Mouse (Mus musculus) liver, embryonic 15.5 days (tissue): ENCODE measurements at regions not wholly inside any gene's neighbourhood (a gene's known extent, or its start where the extent isn't known, plus 50 kb on each side); places are given as distances from the start of the nearest gene placed in this dataset.

Experiments
- ATAC-seq: fragments of 200-750 bp; cut with Nextera tagmentation; 2 replicates; pipeline ENCODE4 v1.8.0; 2017; ENCODE audit warnings: moderate number of reproducible peaks, mild to moderate bottlenecking, moderate library complexity; ENCODE audit not compliant: insufficient read depth
- H3K27ac ChIP-seq: fragments of 300-500 bp; sonication (generic); replicated peaks from 2 replicates; pipeline ENCODE4 v1.5.1; 2015; ENCODE audit warnings: mild to moderate bottlenecking, inconsistent platforms
- H3K27me3 ChIP-seq: fragments of 300-500 bp; sonication (generic); 2 replicates; pipeline ENCODE4 v1.6.1; 2015; ENCODE audit warnings: mild to moderate bottlenecking, inconsistent platforms
- H3K36me3 ChIP-seq: fragments of 300-500 bp; sonication (generic); replicated peaks from 2 replicates; pipeline ENCODE4 v1.6.1; 2015; ENCODE audit warnings: moderate library complexity, mild to moderate bottlenecking, inconsistent platforms
- H3K4me1 ChIP-seq: fragments of 300-500 bp; sonication (generic); replicated peaks from 2 replicates; pipeline ENCODE4 v1.6.1; 2015; ENCODE audit warnings: inconsistent platforms
- H3K4me2 ChIP-seq: fragments of 300-500 bp; sonication (generic); 2 replicates; pipeline ENCODE4 v1.6.1; 2015; ENCODE audit warnings: moderate library complexity, mild to moderate bottlenecking, inconsistent platforms
- H3K4me3 ChIP-seq: fragments of 300-500 bp; sonication (generic); replicated peaks from 2 replicates; pipeline ENCODE4 v1.5.1; 2015; ENCODE audit warnings: mild to moderate bottlenecking, inconsistent platforms
- H3K9ac ChIP-seq: fragments of 300-500 bp; sonication (generic); 2 replicates; pipeline ENCODE4 v1.6.1; 2015; ENCODE audit warnings: moderate library complexity, mild to moderate bottlenecking, inconsistent platforms
- H3K9me3 ChIP-seq: fragments of 300-500 bp; sonication (generic); replicated peaks from 2 replicates; pipeline ENCODE4 v1.6.1; 2016; ENCODE audit warnings: inconsistent platforms
- WGBS: fragments of 180-500 bp; shearing (Covaris S2); methylation state at CpG from one replicate; pipeline ENCODE4 v1.1.7; 2015; ENCODE audit warnings: mixed read lengths; ENCODE audit not compliant: insufficient replicate concordance; 5-methylcytosine and 5-hydroxymethylcytosine counted together

DNA sequence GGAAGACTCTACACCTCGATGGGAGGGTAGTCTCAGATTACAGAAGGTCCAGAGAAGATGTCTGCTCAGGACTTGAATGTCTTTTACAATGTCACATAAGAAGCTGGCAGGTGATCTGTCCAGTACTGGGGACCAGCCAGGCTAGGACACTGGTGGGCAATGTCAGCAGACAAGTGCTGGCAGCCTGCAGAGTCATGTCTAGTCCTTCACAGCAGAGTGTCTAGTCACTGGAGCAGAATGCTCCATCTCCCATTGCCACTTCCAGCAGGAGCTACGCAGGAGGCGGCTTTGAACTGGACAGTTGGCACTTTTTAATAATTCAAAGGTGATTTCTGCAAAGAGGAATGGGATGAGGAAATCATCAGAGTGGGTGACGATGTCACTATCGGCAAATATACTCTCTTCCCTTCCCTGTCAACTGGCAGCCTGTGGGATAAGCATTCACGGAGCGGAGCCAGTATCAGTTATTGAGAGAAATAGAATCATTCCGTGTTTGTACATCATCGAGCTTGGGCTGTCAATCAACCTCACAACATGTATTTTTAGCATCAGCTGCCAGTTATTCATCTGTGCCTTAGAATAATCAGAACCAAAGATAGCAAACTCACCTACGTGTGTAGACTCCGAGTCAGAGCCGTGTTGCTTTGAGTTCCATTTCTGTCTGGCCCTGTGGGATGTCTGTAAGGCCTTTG, 268.6 kb downstream of the Rps24 start:
- Histone ChIP-seq H3K9ac (no peak overlapping the region), H3K27ac (no peak overlapping the region), H3K9me3 (no peaks in the 10 kb centered on the region), H3K27me3 (no peaks in the 10 kb centered on the region), H3K4me3 (no peak overlapping the region), H3K4me2 (no peak overlapping the region), H3K4me1 (no peaks in the 10 kb centered on the region), H3K36me3 (no peaks in the 10 kb centered on the region)
- no peak for ATAC-seq
- WGBS, result 65% methylated on average over 12 of the region's 12 CpGs

DNA sequence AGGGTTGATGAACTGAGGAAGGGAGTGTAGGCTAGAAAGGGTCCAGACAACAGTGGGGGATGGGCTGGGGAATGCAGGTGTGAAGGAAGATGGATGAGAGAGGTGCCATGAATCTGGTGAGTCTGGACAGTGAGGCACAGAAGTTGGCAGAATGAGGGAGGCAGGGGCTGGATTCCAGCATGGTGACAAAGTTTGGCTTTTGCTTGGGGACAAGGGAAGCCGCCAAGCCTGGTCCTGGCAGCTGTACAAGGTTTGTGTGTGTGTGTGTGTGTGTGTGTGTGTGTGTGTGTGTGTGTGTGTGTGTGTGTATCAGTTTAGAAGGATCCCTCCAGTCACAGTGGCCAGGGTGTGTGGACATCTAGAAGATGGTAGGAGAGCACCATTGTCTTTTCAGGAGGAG, 270.4 kb downstream of the Rps24 start:
- Histone ChIP-seq H3K9ac (no peak overlapping the region), H3K36me3 (no peaks in the 10 kb centered on the region), H3K27me3 (no peaks in the 10 kb centered on the region), H3K4me1 (no peaks in the 10 kb centered on the region), H3K4me2 (no peak overlapping the region), H3K9me3 (no peaks in the 10 kb centered on the region), H3K27ac (no peak overlapping the region), H3K4me3 (no peak overlapping the region)
- ATAC-seq, result no peak
- 44% methylated on average over 1 of the region's 1 CpGs for WGBS

DNA sequence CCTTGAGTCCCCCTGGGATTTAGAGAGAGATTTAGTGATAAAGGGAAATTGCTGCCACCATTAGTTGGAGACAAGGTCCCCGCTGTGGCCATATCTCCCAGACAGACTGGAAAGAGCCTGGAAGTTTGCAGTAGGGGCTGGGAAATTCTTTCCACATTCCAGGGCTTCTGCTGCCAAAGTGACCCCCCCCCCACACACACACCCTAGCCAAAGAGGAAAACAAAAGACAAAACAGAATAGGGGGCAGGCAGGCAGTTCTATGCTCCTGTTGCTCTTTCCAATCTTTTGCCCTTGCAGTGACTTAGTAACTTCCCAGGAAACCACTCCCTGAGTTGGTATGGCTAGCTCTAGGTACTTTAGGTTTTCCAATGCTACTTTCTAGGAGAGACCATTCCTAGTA, 270.9 kb downstream of the Rps24 start:
- Histone ChIP-seq H3K36me3 (no peaks in the 10 kb centered on the region), H3K9ac (no peak overlapping the region), H3K27me3 (no peaks in the 10 kb centered on the region), H3K4me2 (no peak overlapping the region), H3K4me3 (no peak overlapping the region), H3K4me1 (no peaks in the 10 kb centered on the region), H3K9me3 (no peaks in the 10 kb centered on the region), H3K27ac (no peak overlapping the region)
- ATAC-seq, result no peak
- WGBS, result 56% methylated on average over 1 of the region's 1 CpGs

DNA sequence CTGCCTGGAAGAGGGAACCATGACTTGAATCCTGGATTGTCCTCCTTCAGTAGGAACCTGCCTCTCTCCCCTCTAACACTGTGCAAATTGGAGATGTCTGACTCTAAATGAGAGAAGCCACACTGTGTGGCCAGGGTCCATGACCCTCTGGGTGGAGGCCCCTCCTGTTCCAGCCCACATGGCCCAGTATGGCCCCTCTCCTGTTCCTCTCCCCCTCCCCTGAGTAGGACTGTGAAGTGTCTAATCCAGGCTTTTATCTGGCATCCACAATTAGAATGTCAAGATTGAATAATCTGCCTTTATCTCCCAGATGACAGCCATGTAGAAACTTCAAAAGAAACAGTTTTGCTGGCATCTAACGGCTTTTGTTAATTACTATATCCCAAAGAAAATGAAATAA, 274.0 kb downstream of the Rps24 start:
- H3K27me3 ChIP-seq, result no peaks in the 10 kb centered on the region
- H3K27ac ChIP-seq, result no peak overlapping the region
- H3K36me3 ChIP-seq, result no peaks in the 10 kb centered on the region
- H3K4me2 ChIP-seq, result no peak overlapping the region
- whole genome bisulfite sequencing, result 62% methylated on average over 1 of the region's 1 CpGs
- no peak overlapping the region for H3K4me3 ChIP-seq
- H3K9ac ChIP-seq, result no peak overlapping the region
- no peaks in the 10 kb centered on the region for H3K4me1 ChIP-seq
- no peaks in the 10 kb centered on the region for H3K9me3 ChIP-seq
- no peak for ATAC-seq

DNA sequence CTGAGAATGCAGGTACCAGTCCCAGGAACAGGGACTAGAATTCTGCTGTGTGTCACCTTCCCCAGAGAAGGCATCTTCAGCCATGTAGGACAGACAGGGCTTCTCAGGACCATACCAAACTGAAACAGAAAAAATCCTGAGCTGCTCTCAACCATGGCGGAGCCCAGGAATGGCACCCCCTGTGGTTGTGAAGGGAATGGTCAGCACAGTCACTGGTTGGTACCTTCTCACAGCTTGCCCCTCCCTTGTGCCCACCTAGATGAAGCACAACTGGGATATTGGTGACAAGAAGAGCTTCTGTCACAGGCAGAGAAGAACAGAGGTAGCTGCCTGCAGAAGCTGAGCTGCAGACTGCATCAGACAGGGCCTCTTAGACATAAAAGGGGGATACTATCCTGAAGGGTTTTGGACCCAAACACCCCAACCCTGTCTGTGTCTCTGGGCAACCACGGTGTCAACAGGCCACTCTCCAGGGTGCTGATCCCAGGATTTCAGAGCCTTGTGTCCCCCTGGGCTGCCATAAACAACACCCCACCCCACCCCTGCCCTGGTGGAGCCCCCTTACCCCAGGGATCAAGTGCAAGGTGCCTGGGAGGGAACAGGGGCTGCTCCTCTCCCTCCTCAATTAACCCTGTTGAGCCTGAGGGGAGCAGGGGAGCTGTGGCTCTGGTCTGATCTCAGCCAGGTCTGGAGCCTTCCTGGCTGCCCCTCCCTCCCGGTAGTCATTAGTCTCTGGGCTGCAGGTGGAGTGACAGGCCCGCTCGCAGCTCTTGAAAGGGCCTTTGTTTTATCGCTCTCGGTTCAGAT, 275.7 kb downstream of the Rps24 start:
- Histone ChIP-seq H3K9ac (no peak overlapping the region), H3K4me3 (no peak overlapping the region), H3K36me3 (no peaks in the 10 kb centered on the region), H3K4me2 (no peak overlapping the region), H3K4me1 (no peaks in the 10 kb centered on the region), H3K27me3 (no peaks in the 10 kb centered on the region), H3K27ac (no peak overlapping the region), H3K9me3 (no peaks in the 10 kb centered on the region)
- WGBS, result 30% methylated on average over 7 of the region's 7 CpGs
- no peak for ATAC-seq

DNA sequence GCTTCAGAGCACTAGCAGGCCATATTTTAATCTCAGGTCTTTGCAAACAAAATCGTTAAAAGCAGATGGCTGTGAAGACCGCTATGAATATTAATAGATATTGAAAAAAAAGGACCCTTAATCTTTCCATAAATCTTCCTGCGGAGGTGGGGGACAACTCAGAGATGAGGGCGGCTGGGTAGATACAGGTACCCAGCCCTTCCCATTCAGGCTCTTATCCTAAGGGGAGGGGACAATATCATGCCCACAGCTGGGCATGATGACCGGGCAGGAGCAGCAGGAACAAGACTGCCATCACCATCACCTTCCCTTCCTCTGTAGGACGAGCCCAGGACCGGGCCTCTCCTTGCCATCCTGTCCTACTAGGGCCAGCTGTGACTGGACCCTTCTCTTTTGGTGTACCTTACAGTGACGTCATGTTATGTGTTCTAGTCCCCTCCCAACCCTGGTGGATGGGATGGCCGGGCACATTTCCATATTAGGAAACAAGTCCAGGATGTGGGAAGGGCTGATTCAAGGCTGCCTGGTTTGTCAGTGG, 276.4 kb downstream of the Rps24 start:
- WGBS, result 46% methylated on average over 9 of the region's 9 CpGs
- no peak overlapping the region for H3K27ac ChIP-seq
- H3K9me3 ChIP-seq, result no peaks in the 10 kb centered on the region

DNA sequence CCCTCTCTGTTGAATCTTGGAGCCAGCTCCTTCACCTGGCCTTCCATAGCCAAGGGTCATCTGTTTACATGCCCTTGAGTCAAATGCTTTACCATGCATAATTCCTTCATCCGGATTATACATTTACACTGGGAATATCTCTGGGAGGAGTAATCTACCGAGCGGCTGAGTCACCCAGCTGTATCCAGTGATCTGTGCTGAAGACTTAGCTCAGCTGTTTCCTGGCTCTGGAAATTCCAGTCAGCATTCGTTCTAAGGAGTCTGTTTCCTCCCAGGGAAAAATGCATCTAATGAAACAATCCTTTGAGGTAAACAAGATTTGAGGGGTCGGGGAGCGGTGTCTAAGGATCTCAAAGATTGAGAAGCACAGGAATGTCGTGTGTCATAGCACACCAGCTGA, 276.9 kb downstream of the Rps24 start:
- H3K4me1 ChIP-seq, result no peaks in the 10 kb centered on the region
- no peak for ATAC-seq
- no peak overlapping the region for H3K4me2 ChIP-seq
- no peaks in the 10 kb centered on the region for H3K36me3 ChIP-seq
- H3K9ac ChIP-seq, result no peak overlapping the region
- H3K27me3 ChIP-seq, result no peaks in the 10 kb centered on the region
- no peak overlapping the region for H3K27ac ChIP-seq
- H3K4me3 ChIP-seq, result no peak overlapping the region
- H3K9me3 ChIP-seq, result no peaks in the 10 kb centered on the region
- WGBS, result 43% methylated on average over 7 of the region's 7 CpGs

More for the DNA sequence above, 276.4 kb downstream of the Rps24 start:
- H3K36me3 ChIP-seq, result no peaks in the 10 kb centered on the region
- H3K4me3 ChIP-seq, result no peak overlapping the region
- no peak overlapping the region for H3K4me2 ChIP-seq
- no peak for ATAC-seq
- no peak overlapping the region for H3K9ac ChIP-seq
- no peaks in the 10 kb centered on the region for H3K27me3 ChIP-seq
- H3K4me1 ChIP-seq, result no peaks in the 10 kb centered on the region

DNA sequence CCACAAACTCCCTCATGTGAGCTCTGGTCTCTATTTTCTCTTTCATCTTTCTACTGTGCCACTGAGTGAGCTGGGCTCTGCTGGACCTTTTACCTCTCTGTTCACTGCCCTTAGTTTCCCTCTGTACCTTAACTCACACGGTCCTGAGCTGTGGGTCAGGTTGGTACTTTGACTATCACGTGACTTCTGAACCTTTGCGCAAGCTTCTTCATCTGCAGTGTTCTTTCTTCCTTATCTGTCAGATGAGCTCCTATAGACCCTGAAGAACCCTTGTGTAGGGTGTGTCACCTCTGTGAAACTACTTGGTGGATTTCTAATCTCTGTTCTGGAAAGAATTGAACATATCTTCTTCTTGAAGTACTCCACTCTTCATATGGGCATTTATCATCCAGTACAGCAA, 279.3 kb downstream of the Rps24 start:
- H3K27ac ChIP-seq, result no peak overlapping the region
- H3K27me3 ChIP-seq, result no peaks in the 10 kb centered on the region
- H3K9me3 ChIP-seq, result no peaks in the 10 kb centered on the region
- ATAC-seq, result no peak
- H3K4me2 ChIP-seq, result no peak overlapping the region
- 53% methylated on average over 3 of the region's 3 CpGs for WGBS
- no peak overlapping the region for H3K4me3 ChIP-seq
- no peak overlapping the region for H3K9ac ChIP-seq
- no peaks in the 10 kb centered on the region for H3K4me1 ChIP-seq
- H3K36me3 ChIP-seq, result no peaks in the 10 kb centered on the region

DNA sequence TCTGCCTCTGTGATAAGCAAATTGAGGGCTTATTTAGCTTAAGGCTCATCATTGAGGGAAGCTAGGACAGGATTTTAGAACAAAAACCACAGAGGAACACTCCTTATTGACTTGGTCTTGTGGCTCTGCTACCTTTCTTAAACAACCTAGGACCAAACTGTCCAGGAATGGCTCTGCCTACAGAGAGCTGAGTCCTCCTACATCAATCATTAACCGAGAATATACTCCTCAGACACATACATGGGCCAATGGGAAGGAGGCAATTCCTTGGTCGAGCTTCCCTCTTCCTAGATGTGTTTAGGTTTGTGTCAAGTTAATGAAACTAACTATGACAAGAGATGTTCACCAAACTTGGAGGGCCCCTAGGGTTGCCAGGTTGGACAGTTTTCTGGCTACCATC, 279.8 kb downstream of the Rps24 start:
- 43% methylated on average over 2 of the region's 2 CpGs for WGBS
- no peaks in the 10 kb centered on the region for H3K9me3 ChIP-seq
- no peaks in the 10 kb centered on the region for H3K4me1 ChIP-seq
- no peaks in the 10 kb centered on the region for H3K36me3 ChIP-seq
- no peak overlapping the region for H3K27ac ChIP-seq
- no peaks in the 10 kb centered on the region for H3K27me3 ChIP-seq
- no peak overlapping the region for H3K4me2 ChIP-seq
- no peak for ATAC-seq
- H3K9ac ChIP-seq, result no peak overlapping the region
- H3K4me3 ChIP-seq, result no peak overlapping the region

DNA sequence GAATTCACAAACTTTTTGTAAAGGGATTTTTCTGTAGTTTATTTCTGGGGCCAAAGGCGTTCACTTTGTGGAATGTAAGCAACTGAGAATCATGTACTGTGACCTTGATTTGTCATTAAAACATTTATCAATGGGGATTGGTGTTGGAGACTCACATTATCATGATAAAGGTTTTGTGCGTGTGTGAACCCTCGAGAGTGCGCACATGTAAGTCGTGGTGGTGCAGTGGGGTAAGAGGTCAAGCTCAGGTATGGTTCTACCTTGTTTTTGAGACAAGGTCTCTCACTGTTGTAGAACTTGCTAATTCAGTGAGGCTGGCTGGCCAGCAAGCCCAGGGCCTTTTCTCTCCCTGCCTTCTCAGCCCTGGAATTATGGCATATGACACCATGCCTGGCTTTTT, 280.4 kb downstream of the Rps24 start:
- no peak overlapping the region for H3K4me3 ChIP-seq
- H3K9ac ChIP-seq, result no peak overlapping the region
- H3K9me3 ChIP-seq, result no peaks in the 10 kb centered on the region
- no peaks in the 10 kb centered on the region for H3K4me1 ChIP-seq
- H3K27ac ChIP-seq, result no peak overlapping the region
- WGBS, result 61% methylated on average over 5 of the region's 5 CpGs
- no peaks in the 10 kb centered on the region for H3K27me3 ChIP-seq
- H3K4me2 ChIP-seq, result no peak overlapping the region
- ATAC-seq, result no peak
- no peaks in the 10 kb centered on the region for H3K36me3 ChIP-seq

DNA sequence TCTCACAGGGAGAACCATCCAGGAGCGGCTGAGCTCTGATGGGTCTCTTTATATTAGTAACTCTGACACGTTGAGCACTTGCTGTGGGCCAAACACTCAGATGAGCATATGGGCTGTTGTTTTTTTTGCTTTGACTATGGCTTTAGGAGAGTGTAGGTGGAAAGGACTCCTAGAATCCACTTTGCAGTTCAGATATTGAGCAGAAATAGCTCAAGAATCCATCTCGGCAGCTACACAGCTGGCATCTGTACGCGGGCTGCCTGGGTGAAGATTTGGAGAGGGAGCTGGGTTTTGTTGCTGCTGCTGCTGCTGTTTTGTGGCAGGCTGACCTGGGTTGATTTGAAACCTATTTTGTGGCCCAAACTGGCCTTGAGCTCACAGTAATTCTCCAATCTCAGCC, 281.0 kb downstream of the Rps24 start:
- H3K4me2 ChIP-seq, result no peak overlapping the region
- ATAC-seq, result no peak
- WGBS, result 64% methylated on average over 5 of the region's 5 CpGs
- H3K4me3 ChIP-seq, result no peak overlapping the region
- H3K4me1 ChIP-seq, result no peaks in the 10 kb centered on the region
- H3K36me3 ChIP-seq, result no peaks in the 10 kb centered on the region
- no peak overlapping the region for H3K9ac ChIP-seq
- no peaks in the 10 kb centered on the region for H3K9me3 ChIP-seq
- H3K27me3 ChIP-seq, result no peaks in the 10 kb centered on the region
- H3K27ac ChIP-seq, result no peak overlapping the region
